Mouse (Mus musculus) lung, postnatal 0 days (tissue): ENCODE data around the gene Ift52. TPM values are rescaled to one million over a fixed set of nuclear protein-coding genes. Genes with fewer than 3 reads are reported as not detected.

ENCODE experiments used
- ATAC-seq: fragments of 200-750 bp; cut with Nextera tagmentation; 2 replicates; pipeline ENCODE4 v1.8.0; 2017; ENCODE audit warnings: moderate library complexity
- DNase-seq: peaks from one replicate; pipeline ENCODE4 v3.0.0-alpha.2; 2016; ENCODE audit warnings: low spot score
- H3K27ac ChIP-seq: fragments of 300-500 bp; sonication (generic); 2 replicates; pipeline ENCODE4 v1.5.1; 2014; ENCODE audit warnings: antibody characterized with exemption, mild to moderate bottlenecking, low read length, mixed read lengths
- H3K27me3 ChIP-seq: fragments of 300-500 bp; sonication (generic); replicated peaks from 2 replicates; pipeline ENCODE4 v1.6.1; 2014; ENCODE audit warnings: low read length, mixed read lengths; ENCODE audit not compliant: insufficient read depth
- H3K36me3 ChIP-seq: fragments of 300-500 bp; sonication (generic); 2 replicates; pipeline ENCODE4 v1.6.1; 2014; ENCODE audit warnings: low read length, mixed read lengths; ENCODE audit not compliant: insufficient read depth
- H3K4me1 ChIP-seq: fragments of 300-500 bp; sonication (generic); 2 replicates; pipeline ENCODE4 v1.6.1; 2014; ENCODE audit warnings: antibody characterized with exemption, low read depth, low read length, mixed read lengths; ENCODE audit not compliant: insufficient read depth
- H3K4me2 ChIP-seq: fragments of 300-500 bp; sonication (generic); replicated peaks from 2 replicates; pipeline ENCODE4 v1.6.1; 2014; ENCODE audit warnings: low read depth, mild to moderate bottlenecking, low read length, moderate library complexity, mixed read lengths
- H3K4me3 ChIP-seq: fragments of 300-500 bp; sonication (generic); 2 replicates; pipeline ENCODE4 v1.5.1; 2014; ENCODE audit warnings: low read depth, low read length
- H3K9ac ChIP-seq: fragments of 300-500 bp; sonication (generic); replicated peaks from 2 replicates; pipeline ENCODE4 v1.6.1; 2014; ENCODE audit warnings: low read depth, mild to moderate bottlenecking
- H3K9me3 ChIP-seq: fragments of 300-500 bp; sonication (generic); 2 replicates; pipeline ENCODE4 v1.6.1; 2016; ENCODE audit warnings: low read length, mixed read lengths
- CTCF ChIP-seq: IDR thresholded peaks from 2 replicates; pipeline ENCODE4 v1.5.1; 2016; ENCODE audit warnings: antibody characterized with exemption, mild to moderate bottlenecking
- EP300 ChIP-seq: IDR thresholded peaks from 2 replicates; pipeline ENCODE4 v1.6.1; 2016; ENCODE audit warnings: antibody characterized with exemption, mild to moderate bottlenecking, control low read depth
- WGBS: fragments of 180-500 bp; shearing (Covaris S2); extraction: QIAGEN DNeasy Blood & Tissue Kit; methylation state at CpG from one replicate; pipeline ENCODE4 v1.1.7; 2014; 5-methylcytosine and 5-hydroxymethylcytosine counted together
- polyA plus RNA-seq: library from polyadenylated mRNA; unstranded; fragments of >200 nt; fragmentation: Nextera tagmentation; extraction: Ambion mirVana; gene quantifications from 2 replicates; pipeline ENCODE4 v1.2.1, GENCODE M21; 2015

The Ift52 gene
- polyA plus RNA-seq, 1 experiment from 2014 or later: 32.0 TPM

- 93% methylated on average over 6 of the region's 6 CpGs for WGBS
- no peaks in the 10 kb centered on the region for H3K9me3 ChIP-seq
- no peaks in the 10 kb centered on the region for H3K36me3 ChIP-seq
- no peak overlapping the region for H3K4me2 ChIP-seq
- H3K27me3 ChIP-seq: no peaks in the 10 kb centered on the region
- H3K4me3 ChIP-seq: no peak overlapping the region
- no peak for DNase-seq
- no peaks in the 10 kb centered on the region for H3K4me1 ChIP-seq
- no peak for TF ChIP-seq CTCF
- TF ChIP-seq EP300: no peak
- no peak overlapping the region for H3K27ac ChIP-seq
- H3K9ac ChIP-seq: no peak overlapping the region
- ATAC-seq: no peak
Measured at GRCm38 (mm10) chr2:163066326-163066725, 49.2 kb downstream of the Ift52 start.

GRCm38 (mm10) chr2:163067233-163067632 lies 50.1 kb downstream of the Ift52 start:
- Histone ChIP-seq H3K36me3 (no peaks in the 10 kb centered on the region), H3K4me2 (no peak overlapping the region), H3K27ac (no peak overlapping the region), H3K9me3 (no peaks in the 10 kb centered on the region), H3K9ac (no peak overlapping the region), H3K27me3 (no peaks in the 10 kb centered on the region), H3K4me3 (no peak overlapping the region), H3K4me1 (no peaks in the 10 kb centered on the region)
- no peak for TF ChIP-seq EP300
- no peak for TF ChIP-seq CTCF
- DNase-seq: no peak
- ATAC-seq: no peak
- WGBS: 85% methylated on average over 1 of the region's 1 CpGs

GRCm38 (mm10) chr2:163070213-163070612 lies 53.1 kb downstream of the Ift52 start:
- TF ChIP-seq CTCF (peak; percentile 35), EP300 (no peak)
- no peak for ATAC-seq
- Histone ChIP-seq H3K27ac (no peak overlapping the region), H3K9ac (no peak overlapping the region), H3K9me3 (no peaks in the 10 kb centered on the region), H3K27me3 (no peaks in the 10 kb centered on the region), H3K4me1 (no peaks in the 10 kb centered on the region), H3K4me2 (no peak overlapping the region), H3K36me3 (no peaks in the 10 kb centered on the region), H3K4me3 (no peak overlapping the region)
- no peak for DNase-seq
- WGBS: 73% methylated on average over 3 of the region's 3 CpGs

GRCm38 (mm10) chr2:163071590-163071989 lies 54.4 kb downstream of the Ift52 start:
- 77% methylated on average over 3 of the region's 3 CpGs for WGBS
- ATAC-seq (no peak), DNase-seq (no peak)
- Histone ChIP-seq H3K9me3 (no peaks in the 10 kb centered on the region), H3K27ac (no peak overlapping the region), H3K36me3 (no peaks in the 10 kb centered on the region), H3K9ac (no peak overlapping the region), H3K4me1 (no peaks in the 10 kb centered on the region), H3K4me2 (no peak overlapping the region), H3K4me3 (no peak overlapping the region), H3K27me3 (no peaks in the 10 kb centered on the region)
- TF ChIP-seq EP300 (no peak), CTCF (no peak)

- 86% methylated on average over 9 of the region's 9 CpGs for WGBS
Measured at GRCm38 (mm10) chr2:163073023-163073757, 56.0 kb downstream of the Ift52 start.

GRCm38 (mm10) chr2:163074006-163074405 lies 56.9 kb downstream of the Ift52 start:
- Histone ChIP-seq H3K4me2 (no peak overlapping the region), H3K9me3 (no peaks in the 10 kb centered on the region), H3K4me1 (no peaks in the 10 kb centered on the region), H3K9ac (no peak overlapping the region), H3K27me3 (no peaks in the 10 kb centered on the region), H3K27ac (no peak overlapping the region), H3K36me3 (no peaks in the 10 kb centered on the region), H3K4me3 (no peak overlapping the region)
- TF ChIP-seq EP300: no peak
- TF ChIP-seq CTCF: no peak
- DNase-seq: no peak
- 80% methylated on average over 7 of the region's 7 CpGs for WGBS
- ATAC-seq: no peak

More at GRCm38 (mm10) chr2:163073023-163073757, 56.0 kb downstream of the Ift52 start:
- no peak for ATAC-seq
- no peak overlapping the region for H3K27ac ChIP-seq
- no peak overlapping the region for H3K9ac ChIP-seq
- no peaks in the 10 kb centered on the region for H3K27me3 ChIP-seq
- no peaks in the 10 kb centered on the region for H3K36me3 ChIP-seq
- no peak for DNase-seq
- no peaks in the 10 kb centered on the region for H3K9me3 ChIP-seq
- no peak overlapping the region for H3K4me3 ChIP-seq
- no peak overlapping the region for H3K4me2 ChIP-seq
- no peak for TF ChIP-seq CTCF
- TF ChIP-seq EP300: no peak
- H3K4me1 ChIP-seq: no peaks in the 10 kb centered on the region
